In genomic region chr13:64318355-64318754, GRCm38 (mm10) we compare ENCODE assay signal across 10 mouse cellular contexts. TPM values are rescaled to one million over a fixed set of nuclear protein-coding genes. Genes with fewer than 3 reads are reported as not detected.
A peak's percentile ranks its signal among the peaks of the same experiment; 100 is the strongest.
DNase-seq lines count a peak whose midpoint lies in the region; ATAC-seq and TF ChIP-seq lines count a peak whose summit lies in the region.
"Had no signal": no experiment of that assay in that cellular context is flagged by ENCODE, and none has a peak within 500 bp of the region (broad histone marks: within the 10 kb centered on the region; RNA-seq: fewer than 3 reads in every experiment).

No protein-coding gene starts in this region.

- H3K9me3 ChIP-seq in hindbrain, postnatal 0 days (ENCODE audit: low read length), result no peaks in the 10 kb centered on the region
- H3K9me3 ChIP-seq in hindbrain, embryonic 16.5 days (ENCODE audit: control insufficient read depth, low read length), result no peaks in the 10 kb centered on the region
- H3K9me3 ChIP-seq: hindbrain, embryonic 13.5 days; lung, embryonic 15.5 days had no signal

- H3K9ac ChIP-seq in hindbrain, postnatal 0 days (replicated peaks; ENCODE audit: low read length), result no peak overlapping the region
- H3K9ac ChIP-seq in hindbrain, embryonic 16.5 days (ENCODE audit: low read depth, low read length), result no peak overlapping the region
- H3K9ac ChIP-seq: hindbrain, embryonic 13.5 days; lung, embryonic 15.5 days had no signal

- TF ChIP-seq CTCF in hindbrain, postnatal 0 days (IDR thresholded peaks at IDR 0.05; ENCODE audit: low read depth), result no peak

- H3K27me3 ChIP-seq in hindbrain, postnatal 0 days (ENCODE audit: insufficient read depth, low read length), result no peaks in the 10 kb centered on the region
- H3K27me3 ChIP-seq in hindbrain, embryonic 16.5 days (replicated peaks; ENCODE audit: control insufficient read depth, insufficient read depth, low read length), result no peaks in the 10 kb centered on the region
- H3K27me3 ChIP-seq: hindbrain, embryonic 13.5 days; lung, embryonic 15.5 days had no signal

- no peak overlapping the region for H3K4me3 ChIP-seq in hindbrain, postnatal 0 days (ENCODE audit: low read length)
- no peak overlapping the region for H3K4me3 ChIP-seq in hindbrain, embryonic 16.5 days (ENCODE audit: low read length)
- H3K4me3 ChIP-seq: hindbrain, embryonic 13.5 days; lung, embryonic 15.5 days had no signal

- H3K27ac ChIP-seq in hindbrain, postnatal 0 days, result no peak overlapping the region
- H3K27ac ChIP-seq in hindbrain, embryonic 16.5 days (ENCODE audit: low read depth, low read length), result no peak overlapping the region
- H3K27ac ChIP-seq: hindbrain, embryonic 13.5 days; lung, embryonic 15.5 days had no signal

- no peak for ATAC-seq in hindbrain, postnatal 0 days
- ATAC-seq in hindbrain, embryonic 16.5 days, result no peak

- no peaks in the 10 kb centered on the region for H3K36me3 ChIP-seq in hindbrain, postnatal 0 days (ENCODE audit: insufficient read depth, low read length)
- no peaks in the 10 kb centered on the region for H3K36me3 ChIP-seq in hindbrain, embryonic 16.5 days (ENCODE audit: control insufficient read depth, insufficient read depth, low read length)
- H3K36me3 ChIP-seq: hindbrain, embryonic 13.5 days; lung, embryonic 15.5 days had no signal

- H3K4me1 ChIP-seq in hindbrain, postnatal 0 days (ENCODE audit: insufficient read depth, low read length), result no peaks in the 10 kb centered on the region
- no peaks in the 10 kb centered on the region for H3K4me1 ChIP-seq in hindbrain, embryonic 16.5 days (ENCODE audit: control insufficient read depth, insufficient read depth, low read depth, low read length)
- H3K4me1 ChIP-seq: hindbrain, embryonic 13.5 days; lung, embryonic 15.5 days had no signal

- peak; percentile 64 for DNase-seq in hindbrain, postnatal 0 days (ENCODE audit: low spot score)
- DNase-seq in 3134 (ENCODE audit: extremely low read depth, insufficient read length, low spot score), result peak; percentile 66
- peak; percentile 26 for DNase-seq in NIH3T3 (ENCODE audit: low read depth)
- peak; percentile 75 for DNase-seq in heart, postnatal 4 days
- no peak for DNase-seq in MN1 (ENCODE audit: low spot score)
- no peak for DNase-seq in cerebellum, adult 11-12 months
- DNase-seq in left cerebral cortex, adult 11 months (ENCODE audit: low spot score), result no peak

- no peak overlapping the region for H3K4me2 ChIP-seq in hindbrain, postnatal 0 days (ENCODE audit: low read depth, low read length)
- no peak overlapping the region for H3K4me2 ChIP-seq in hindbrain, embryonic 16.5 days (ENCODE audit: low read length)
- H3K4me2 ChIP-seq: hindbrain, embryonic 13.5 days; lung, embryonic 15.5 days had no signal

- whole genome bisulfite sequencing in hindbrain, postnatal 0 days, result 44% methylated on average over 2 of the region's 2 CpGs
- WGBS in hindbrain, embryonic 16.5 days, result 63% methylated on average over 2 of the region's 2 CpGs

RNA-seq across cellular contexts. Expression of gene Aaed1, which starts 5.8 kb away (rescaled TPM):
- 10.5 and 13.5 TPM in 2 replicates for total RNA-seq in hindbrain, postnatal 0 days (2014; rRNA removed)
- polyA plus RNA-seq in hindbrain, postnatal 0 days (2015; fragmentation: Nextera tagmentation; extraction: Ambion mirVana), result 16.0 and 18.6 TPM in 2 replicates
- 12.5 and 15.3 TPM in 2 replicates for polyA plus RNA-seq in hindbrain, embryonic 16.5 days (2015; fragmentation: Nextera tagmentation; extraction: Ambion mirVana)
- total RNA-seq in heart, postnatal 4 days (2021), result 10 to 100 TPM; 54.7 to 57.2 TPM

RNA-seq across cellular contexts. Expression of gene Cdc14b, which starts 43.3 kb away (rescaled TPM):
- 2.2 and 5.5 TPM in 2 replicates for total RNA-seq in hindbrain, postnatal 0 days (2014; rRNA removed)
- 2.3 and 2.7 TPM in 2 replicates for polyA plus RNA-seq in hindbrain, postnatal 0 days (2015; fragmentation: Nextera tagmentation; extraction: Ambion mirVana)
- 2.8 and 3.4 TPM in 2 replicates for polyA plus RNA-seq in hindbrain, embryonic 16.5 days (2015; fragmentation: Nextera tagmentation; extraction: Ambion mirVana)
- 10 to 100 TPM; 10.8 to 11.4 TPM for total RNA-seq in heart, postnatal 4 days (2021)

RNA-seq across cellular contexts. Expression of gene Ctsl, which starts 52.3 kb away (rescaled TPM):
- 103 and 116 TPM in 2 replicates for total RNA-seq in hindbrain, postnatal 0 days (2014; rRNA removed)
- 203 and 219 TPM in 2 replicates for polyA plus RNA-seq in hindbrain, postnatal 0 days (2015; fragmentation: Nextera tagmentation; extraction: Ambion mirVana)
- polyA plus RNA-seq in hindbrain, embryonic 16.5 days (2015; fragmentation: Nextera tagmentation; extraction: Ambion mirVana), result 185 and 197 TPM in 2 replicates
- total RNA-seq in heart, postnatal 4 days (2021), result 100 to 1,000 TPM; 206 to 217 TPM

Comparison
In these comparisons a context has a peak if more than half of its experiments do, and no peak if none do; other contexts are left out.
1. DNase-seq: peak in hindbrain, postnatal 0 days (single experiment), 3134 (single experiment), NIH3T3 (single experiment) and heart, postnatal 4 days (single experiment); none in MN1 (single experiment), cerebellum, adult 11-12 months (single experiment) and left cerebral cortex, adult 11 months (single experiment).